Mouse (Mus musculus) liver, embryonic 14.5 days (tissue): Measurements from ENCODE around the gene Kat7. TPM values are rescaled to one million over a fixed set of nuclear protein-coding genes. Genes with fewer than 3 reads are reported as not detected.

ENCODE experiments used
- ATAC-seq: fragments of 200-750 bp; cut with Nextera tagmentation; 2 replicates; pipeline ENCODE4 v1.8.0; 2017; ENCODE audit warnings: moderate number of reproducible peaks, mild to moderate bottlenecking, moderate library complexity; ENCODE audit not compliant: insufficient read depth
- DNase-seq, 3 experiments: peaks; one replicate each; pipeline ENCODE4 v3.0.0-alpha.2; 2012 to 2013; ENCODE audit warnings: low read depth in 3 of 3, low spot score in 3 of 3
- H3K27ac ChIP-seq: fragments of 300-500 bp; sonication (generic); 2 replicates; pipeline ENCODE4 v1.5.1; 2014; ENCODE audit warnings: moderate library complexity, mild to moderate bottlenecking, control low read depth, inconsistent platforms
- H3K27me3 ChIP-seq: fragments of 300-500 bp; sonication (generic); 2 replicates; pipeline ENCODE4 v1.6.1; 2014; ENCODE audit warnings: mild to moderate bottlenecking, low read length, moderate library complexity; ENCODE audit not compliant: control insufficient read depth, insufficient read depth
- H3K36me3 ChIP-seq: fragments of 300-500 bp; sonication (generic); replicated peaks from 2 replicates; pipeline ENCODE4 v1.6.1; 2014; ENCODE audit warnings: low read depth; ENCODE audit not compliant: control insufficient read depth, insufficient read depth
- H3K4me1 ChIP-seq, 2 experiments: fragments of 200-500 bp in 1 of 2; fragments of 300-500 bp in 1 of 2; sonication (generic) in 1 of 2; replicated peaks; 2 replicates each; pipeline ENCODE4 v1.6.1; 2012 to 2014; ENCODE audit warnings: antibody characterized with exemption in 1 of 2, inconsistent platforms in 1 of 2, low read length in 1 of 2; ENCODE audit not compliant: control insufficient read depth in 2 of 2, insufficient read depth in 2 of 2
- H3K4me2 ChIP-seq: fragments of 300-500 bp; sonication (generic); 2 replicates; pipeline ENCODE4 v1.6.1; 2014; ENCODE audit warnings: low read depth, mild to moderate bottlenecking, control low read depth, moderate library complexity
- H3K4me3 ChIP-seq, 2 experiments: fragments of 200-500 bp in 1 of 2; fragments of 300-500 bp in 1 of 2; sonication (generic) in 1 of 2; 2 replicates each; pipeline ENCODE4 v1.5.1; 2012 to 2014; ENCODE audit warnings: low read depth in 2 of 2, low read length in 2 of 2, mild to moderate bottlenecking in 2 of 2, control low read depth in 1 of 2, inconsistent platforms in 1 of 2, moderate library complexity in 1 of 2; ENCODE audit not compliant: insufficient read depth in 1 of 2
- H3K9ac ChIP-seq: fragments of 300-500 bp; sonication (generic); replicated peaks from 2 replicates; pipeline ENCODE4 v1.6.1; 2014; ENCODE audit warnings: mild to moderate bottlenecking, control low read depth, moderate library complexity
- H3K9me3 ChIP-seq: fragments of 300-500 bp; sonication (generic); 2 replicates; pipeline ENCODE4 v1.6.1; 2016; ENCODE audit warnings: low read length, mixed read lengths; ENCODE audit not compliant: control insufficient read depth
- CTCF ChIP-seq: IDR thresholded peaks from 2 replicates; pipeline ENCODE4 v1.5.1; 2016; ENCODE audit warnings: antibody characterized with exemption, low read depth, control low read depth
- EP300 ChIP-seq: IDR thresholded peaks from 2 replicates; pipeline ENCODE4 v1.6.1; 2016; ENCODE audit warnings: antibody characterized with exemption, low read depth
- WGBS: fragments of 180-500 bp; shearing (Covaris S2); extraction: QIAGEN DNeasy Blood & Tissue Kit; methylation state at CpG from one replicate; pipeline ENCODE4 v1.1.7; 2014; ENCODE audit not compliant: insufficient replicate concordance; 5-methylcytosine and 5-hydroxymethylcytosine counted together
- polyA plus RNA-seq, 2 experiments: library from polyadenylated mRNA; depleted of rRNA in 1 of 2; stranded (reverse) in 1 of 2; unstranded in 1 of 2; fragments of >200 nt; fragmentation: Nextera tagmentation in 1 of 2; extraction: Ambion mirVana in 1 of 2; gene quantifications; 2 replicates each; pipeline versions ENCODE4 v1.2.1 to v1.2.3; 2012 to 2014

The Kat7 gene
- polyA plus RNA-seq, 2 experiments, result 19.4 to 23.6 TPM

DNA sequence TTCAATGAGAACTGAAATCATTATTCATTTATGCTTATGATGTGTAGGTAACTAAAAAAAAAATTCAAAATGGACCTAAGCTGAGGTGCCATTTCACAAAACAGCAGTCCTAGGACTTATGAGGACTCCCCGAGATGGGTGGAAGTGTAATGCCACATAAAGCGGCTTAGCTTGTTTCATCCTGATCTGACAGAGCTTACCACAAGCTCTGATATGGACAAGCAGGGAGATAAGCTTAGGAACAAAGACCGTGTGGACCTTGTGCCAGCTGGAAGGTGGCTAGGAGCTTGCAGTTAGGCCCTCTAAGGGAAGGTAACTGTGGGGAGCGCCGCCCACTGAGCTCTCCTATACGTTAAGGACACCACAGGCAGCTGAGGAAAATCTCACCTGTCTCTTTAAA lies 34.0 kb downstream of the Kat7 start:
- Histone ChIP-seq H3K4me2 (no peak overlapping the region), H3K27me3 (no peaks in the 10 kb centered on the region), H3K4me1 (no peaks in the 10 kb centered on the region), H3K9ac (no peak overlapping the region), H3K4me3 (no peak overlapping the region), H3K27ac (no peak overlapping the region), H3K9me3 (no peaks in the 10 kb centered on the region), H3K36me3 (peaks cover 98% of the 10 kb centered on the region)
- ATAC-seq (no peak), DNase-seq (no peak)
- WGBS, result 73% methylated on average over 6 of the region's 6 CpGs
- TF ChIP-seq EP300 (no peak), CTCF (no peak)

- TF ChIP-seq EP300 (no peak), CTCF (no peak)
- WGBS, result 62% methylated on average over 3 of the region's 3 CpGs
- Histone ChIP-seq H3K4me2 (no peak overlapping the region), H3K9ac (no peak overlapping the region), H3K36me3 (peaks cover 87% of the 10 kb centered on the region), H3K4me3 (no peak overlapping the region), H3K4me1 (no peaks in the 10 kb centered on the region), H3K27ac (no peak overlapping the region), H3K27me3 (no peaks in the 10 kb centered on the region), H3K9me3 (no peaks in the 10 kb centered on the region)
- no peak for DNase-seq
- ATAC-seq, result no peak
These were observed 35.4 kb downstream of the Kat7 start for GRCm38 (mm10) chr11:95274613-95275012.

DNA sequence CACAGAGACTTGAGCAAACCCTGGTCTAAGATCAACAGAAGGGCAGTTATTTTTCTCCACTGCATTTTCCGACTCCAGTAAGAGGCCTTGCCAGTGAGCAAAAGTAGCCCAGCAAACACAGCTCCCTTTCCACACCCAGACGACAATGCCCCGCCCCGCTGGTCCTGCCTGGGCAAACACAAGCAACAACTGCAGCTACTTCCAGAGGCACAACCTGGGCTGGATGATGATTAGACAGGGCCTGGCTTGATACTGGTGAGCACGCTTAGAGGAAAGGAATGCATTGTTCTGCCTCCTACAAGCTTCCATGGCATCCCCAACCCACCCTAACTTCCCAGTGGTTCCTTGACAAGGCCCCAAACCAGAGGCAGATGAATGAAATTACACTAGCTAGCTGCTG lies 36.4 kb downstream of the Kat7 start:
- WGBS, result 78% methylated on average over 5 of the region's 5 CpGs
- Histone ChIP-seq H3K27ac (no peak overlapping the region), H3K36me3 (peaks cover 79% of the 10 kb centered on the region), H3K9me3 (no peaks in the 10 kb centered on the region), H3K27me3 (no peaks in the 10 kb centered on the region), H3K4me3 (no peak overlapping the region), H3K4me2 (no peak overlapping the region), H3K4me1 (no peaks in the 10 kb centered on the region), H3K9ac (no peak overlapping the region)
- ATAC-seq, result no peak
- no peak for DNase-seq
- no peak for TF ChIP-seq CTCF
- no peak for TF ChIP-seq EP300

DNA sequence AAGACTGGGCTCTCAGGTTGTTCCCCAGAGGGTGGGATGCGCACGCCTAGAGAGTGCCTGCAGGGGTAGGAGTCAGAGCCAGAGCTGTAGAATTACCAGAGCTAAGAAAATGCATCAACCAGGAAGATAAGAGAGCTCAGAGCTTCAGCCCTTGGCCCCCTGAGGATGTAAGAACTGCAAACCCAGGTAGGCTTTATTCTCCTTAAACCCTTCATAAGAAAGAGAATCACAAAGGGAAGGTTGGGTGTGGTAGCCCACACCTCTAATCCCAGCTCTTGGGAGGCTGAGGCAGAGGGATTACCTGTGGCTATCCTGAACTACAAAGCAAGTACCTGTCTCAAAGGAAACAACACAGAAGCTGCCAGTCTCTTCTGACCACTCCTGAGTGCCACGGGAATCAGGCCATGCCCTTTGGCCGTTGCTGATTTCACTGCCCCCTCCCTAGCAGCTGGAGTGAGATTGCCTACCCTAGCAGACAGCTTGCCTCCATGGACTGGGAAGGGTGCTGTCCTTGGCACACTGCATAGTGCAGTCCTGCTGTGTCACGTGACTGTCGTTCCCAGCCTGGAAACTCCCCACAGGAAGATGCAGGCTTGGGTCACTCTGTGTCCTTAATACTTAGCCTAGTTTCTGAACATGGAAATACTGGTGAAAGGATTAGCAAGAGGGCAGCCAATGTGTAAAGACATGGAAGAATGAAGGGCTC lies 43.4 kb downstream of the Kat7 start:
- WGBS, result 73% methylated on average over 6 of the region's 6 CpGs
- H3K27me3 ChIP-seq, result no peaks in the 10 kb centered on the region
- H3K36me3 ChIP-seq, result peaks cover 10% of the 10 kb centered on the region
- ATAC-seq (0 out of 2 replicates have a peak, but pooled peaks have one; percentile 13), DNase-seq (no peak)
- 0 out of 4 replicates have a peak, but pooled peaks cover 0 to 3% of the 10 kb centered on the region in 2 experiments for H3K4me1 ChIP-seq
- H3K9ac ChIP-seq, result no peak overlapping the region
- no peak for TF ChIP-seq EP300
- no peak for TF ChIP-seq CTCF
- no peak overlapping the region for H3K27ac ChIP-seq
- no peak overlapping the region for H3K4me2 ChIP-seq
- no peaks in the 10 kb centered on the region for H3K9me3 ChIP-seq
- no peak overlapping the region for H3K4me3 ChIP-seq

DNA sequence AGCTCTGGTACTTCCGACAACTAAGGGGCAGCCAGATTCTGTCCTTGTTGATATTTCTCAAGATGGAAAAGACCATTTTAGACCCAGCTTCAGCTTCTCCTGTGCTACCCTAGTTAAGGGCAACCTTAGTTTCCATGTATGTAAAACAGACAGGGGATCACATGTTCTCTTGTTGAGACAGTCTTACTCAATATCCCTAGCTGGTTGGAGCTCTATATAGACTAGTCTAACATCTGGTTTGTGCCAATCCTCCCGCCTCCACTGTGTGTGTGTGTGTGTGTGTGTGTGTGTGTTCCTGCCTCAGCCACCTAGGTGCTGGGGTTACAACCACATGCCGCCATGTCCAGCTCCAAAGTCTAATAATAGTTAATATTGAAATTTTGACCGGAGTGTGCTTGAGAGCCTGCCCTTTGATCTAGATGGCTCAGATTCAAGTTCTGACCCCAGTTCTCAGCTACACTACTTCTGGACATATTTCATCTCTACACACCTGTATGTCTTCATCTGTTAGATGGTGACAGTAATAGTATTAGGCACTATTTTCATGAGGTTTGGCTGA lies 45.5 kb downstream of the Kat7 start:
- WGBS, result 77% methylated on average over 4 of the region's 4 CpGs
- no peak for ATAC-seq

More for the DNA sequence above, 45.5 kb downstream of the Kat7 start:
- no peak for TF ChIP-seq EP300
- TF ChIP-seq CTCF, result no peak
- Histone ChIP-seq H3K9me3 (no peaks in the 10 kb centered on the region), H3K4me3 (no peak overlapping the region), H3K4me2 (no peak overlapping the region), H3K4me1 (peaks cover 0 to 8% of the 10 kb centered on the region in 2 experiments; a peak in 1 of 4 replicates), H3K27ac (no peak overlapping the region), H3K9ac (no peak overlapping the region), H3K27me3 (no peaks in the 10 kb centered on the region; the same call in 1 of the 2 replicates), H3K36me3 (peaks cover under 1% of the 10 kb centered on the region; the same call in 1 of the 2 replicates)
- DNase-seq, result no peak
